Mouse (Mus musculus): ENCODE data around the gene Gm21190. TPM values are rescaled to one million over a fixed set of nuclear protein-coding genes. Genes with fewer than 3 reads are reported as not detected.
"Not testable (repeated sequence)": the region's sequence is repeated elsewhere in the genome, so short reads cannot be mapped to it uniquely, and the experiment has no call there.

Gene Gm21190
- polyA plus RNA-seq, 1 experiment from 2014 or later, result 0.23 TPM

GRCm38 (mm10) chr5:15484616-15485015, 44.4 kb downstream of the Gm21190 start:
- ATAC-seq (ENCODE audit: insufficient number of reproducible peaks, low FRiP score, low TSS enrichment, low read depth); H3K4me3 ChIP-seq (replicated peaks); H3K27me3 ChIP-seq; H3K9ac ChIP-seq; H3K27ac ChIP-seq (replicated peaks); H3K36me3 ChIP-seq; H3K4me2 ChIP-seq (replicated peaks); H3K4me1 ChIP-seq: not testable (repeated sequence)
- peaks cover 15% of the 10 kb centered on the region for H3K9me3 ChIP-seq (replicated peaks)
- 20% methylated on average over 2 of the region's 2 CpGs for WGBS

GRCm38 (mm10) chr5:15483576-15483975, 45.4 kb downstream of the Gm21190 start:
- not testable (repeated sequence) for ATAC-seq (ENCODE audit: insufficient number of reproducible peaks, low FRiP score, low TSS enrichment, low read depth); H3K27ac ChIP-seq (replicated peaks); H3K4me1 ChIP-seq; H3K4me2 ChIP-seq (replicated peaks); H3K27me3 ChIP-seq; H3K9ac ChIP-seq; H3K4me3 ChIP-seq (replicated peaks); H3K36me3 ChIP-seq
- H3K9me3 ChIP-seq (replicated peaks), result peaks cover 15% of the 10 kb centered on the region
- 53% methylated on average over 4 of the region's 4 CpGs for WGBS

- H3K4me2 ChIP-seq (replicated peaks), result not testable (repeated sequence)
- WGBS, result 54% methylated on average over 2 of the region's 2 CpGs
These were observed 46.2 kb downstream of the Gm21190 start for GRCm38 (mm10) chr5:15482815-15483214.

GRCm38 (mm10) chr5:15476423-15476822, 52.6 kb downstream of the Gm21190 start, which contains the start of gene Gm21149:
TSS of gene Gm21149 (minus strand) at chr5:15476523.
- H3K9me3 ChIP-seq (replicated peaks), result peaks cover 14% of the 10 kb centered on the region
- H3K4me3 ChIP-seq (replicated peaks); H3K9ac ChIP-seq; H3K4me1 ChIP-seq; ATAC-seq (ENCODE audit: insufficient number of reproducible peaks, low FRiP score, low TSS enrichment, low read depth); H3K27ac ChIP-seq (replicated peaks); H3K36me3 ChIP-seq; H3K27me3 ChIP-seq; H3K4me2 ChIP-seq (replicated peaks): not testable (repeated sequence)
- 60% methylated on average over 1 of the region's 1 CpGs for WGBS

More at GRCm38 (mm10) chr5:15482815-15483214, 46.2 kb downstream of the Gm21190 start:
- H3K27me3 ChIP-seq; H3K9ac ChIP-seq; H3K4me1 ChIP-seq; H3K27ac ChIP-seq (replicated peaks); ATAC-seq (ENCODE audit: insufficient number of reproducible peaks, low FRiP score, low TSS enrichment, low read depth); H3K36me3 ChIP-seq; H3K4me3 ChIP-seq (replicated peaks): not testable (repeated sequence)
- H3K9me3 ChIP-seq (replicated peaks), result peaks cover 16% of the 10 kb centered on the region

Other genes starting within 250 kb of the Gm21190 start
- 0.20 and 0.25 TPM in 2 replicates for gene Gm21149, start 52.7 kb downstream of the Gm21190 start, polyA plus RNA-seq (2015; fragmentation: Nextera tagmentation; extraction: Ambion mirVana)
- not detected in 2 replicates for gene Gm21083, start 48.1 kb upstream of the Gm21190 start, polyA plus RNA-seq (2015; fragmentation: Nextera tagmentation; extraction: Ambion mirVana)
- 0.33 TPM in 1 of 2 replicates, not detected in the other for gene Speer4d, start 89.8 kb upstream of the Gm21190 start, polyA plus RNA-seq (2015; fragmentation: Nextera tagmentation; extraction: Ambion mirVana)
- not detected in 2 replicates for gene 4930572O03Rik, start 127.8 kb upstream of the Gm21190 start, polyA plus RNA-seq (2015; fragmentation: Nextera tagmentation; extraction: Ambion mirVana)
- 0.16 and 0.17 TPM in 2 replicates for gene Speer4c, start 185.0 kb upstream of the Gm21190 start, polyA plus RNA-seq (2015; fragmentation: Nextera tagmentation; extraction: Ambion mirVana)

Data from embryonic facial prominence, embryonic 15.5 days (tissue).